Mouse (Mus musculus): ENCODE measurements at regions not wholly inside any gene's neighbourhood (a gene's known extent, or its start where the extent isn't known, plus 50 kb on each side); places are given as distances from the start of the nearest gene placed in this dataset.

DNA sequence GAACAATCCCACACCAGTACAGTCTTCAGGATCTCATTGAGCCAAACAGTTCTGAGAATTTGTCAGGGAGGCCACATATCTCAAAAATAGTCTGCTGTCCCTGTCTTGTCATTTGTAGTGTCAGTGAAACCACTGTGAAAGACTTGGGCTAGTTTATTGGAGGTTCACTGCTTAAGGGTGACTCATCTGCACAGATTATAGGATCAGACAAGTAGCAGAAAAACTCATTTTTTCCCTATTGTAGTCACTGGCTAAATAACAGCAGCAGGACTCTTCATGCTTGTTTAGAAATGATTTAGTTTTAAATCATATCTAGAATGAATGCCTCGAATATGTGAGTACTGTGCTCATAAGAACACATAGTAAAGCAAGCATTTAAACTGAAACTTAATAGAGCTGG lies 475.2 kb upstream of the Marcks start:
- WGBS: 78% methylated on average over 1 of the region's 1 CpGs
- Histone ChIP-seq H3K4me3 (ENCODE audit: insufficient read depth, low read depth, low read length) (no peak overlapping the region), H3K36me3 (ENCODE audit: control insufficient read depth, insufficient read depth, low read length) (no peaks in the 10 kb centered on the region), H3K4me1 (ENCODE audit: control insufficient read depth, insufficient read depth, low read length) (no peaks in the 10 kb centered on the region), H3K27ac (ENCODE audit: insufficient read depth, low read depth, low read length) (no peak overlapping the region), H3K27me3 (replicated peaks; ENCODE audit: control insufficient read depth, insufficient read depth, low read length) (no peaks in the 10 kb centered on the region)
- DNase-seq: no peak
- TF ChIP-seq CTCF (conservative IDR thresholded peaks at IDR 0.05; ENCODE audit: insufficient read depth, insufficient read length, low read depth, low read length) (no peak), POLR2A (IDR thresholded peaks at IDR 0.05; ENCODE audit: low read depth, low read length) (no peak)

DNA sequence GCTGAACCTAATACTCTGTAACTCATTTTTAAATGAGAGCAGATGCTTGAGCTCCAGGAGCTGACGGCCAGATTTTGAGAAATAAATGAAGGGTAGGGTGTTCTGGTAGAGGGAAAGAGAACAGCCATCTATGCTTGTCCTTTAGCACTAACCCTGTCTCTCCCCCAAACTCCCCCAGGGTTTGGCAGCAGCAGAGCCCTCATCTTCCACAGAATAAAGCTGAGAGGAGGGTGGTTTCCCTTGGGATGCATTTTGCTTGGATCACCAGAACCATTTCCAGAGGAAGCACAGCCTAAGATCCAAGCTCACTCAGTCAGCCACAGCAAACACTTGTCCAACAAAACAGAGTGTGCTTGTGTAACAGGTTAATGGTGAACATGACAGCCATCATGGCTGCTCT lies 464.8 kb upstream of the Marcks start:
- H3K36me3 ChIP-seq (ENCODE audit: control insufficient read depth, insufficient read depth, low read length): no peaks in the 10 kb centered on the region
- H3K4me3 ChIP-seq (ENCODE audit: insufficient read depth, low read depth, low read length): no peak overlapping the region
- H3K4me1 ChIP-seq (ENCODE audit: control insufficient read depth, insufficient read depth, low read length): no peaks in the 10 kb centered on the region
- WGBS: 74% methylated on average over 1 of the region's 1 CpGs
- TF ChIP-seq POLR2A (IDR thresholded peaks at IDR 0.05; ENCODE audit: low read depth, low read length) (no peak), CTCF (conservative IDR thresholded peaks at IDR 0.05; ENCODE audit: insufficient read depth, insufficient read length, low read depth, low read length) (no peak)
- peak; percentile 3 for DNase-seq
- no peaks in the 10 kb centered on the region for H3K27me3 ChIP-seq (replicated peaks; ENCODE audit: control insufficient read depth, insufficient read depth, low read length)
- H3K27ac ChIP-seq (ENCODE audit: insufficient read depth, low read depth, low read length): no peak overlapping the region

DNA sequence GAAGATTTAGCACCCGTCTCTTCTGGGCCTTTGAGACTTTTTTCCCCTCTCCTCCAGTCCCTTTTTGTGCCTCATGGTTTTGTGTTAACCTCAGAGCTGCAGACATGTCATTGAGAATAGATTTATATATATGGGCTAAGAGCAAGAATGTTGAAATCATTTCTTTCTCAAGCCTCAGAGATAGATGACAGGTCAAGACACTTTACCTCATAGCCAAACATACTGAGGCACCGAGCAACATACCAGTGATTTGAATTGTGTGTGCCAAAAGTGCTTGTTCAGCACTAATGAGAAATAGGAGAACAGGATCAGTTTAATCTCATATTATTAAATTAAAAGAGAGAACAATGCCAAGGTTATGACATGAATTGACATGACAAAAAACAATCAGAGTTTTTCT lies 464.2 kb upstream of the Marcks start:
- Histone ChIP-seq H3K4me1 (ENCODE audit: control insufficient read depth, insufficient read depth, low read length) (no peaks in the 10 kb centered on the region), H3K27ac (ENCODE audit: insufficient read depth, low read depth, low read length) (no peak overlapping the region), H3K4me3 (ENCODE audit: insufficient read depth, low read depth, low read length) (no peak overlapping the region), H3K36me3 (ENCODE audit: control insufficient read depth, insufficient read depth, low read length) (no peaks in the 10 kb centered on the region), H3K27me3 (replicated peaks; ENCODE audit: control insufficient read depth, insufficient read depth, low read length) (no peaks in the 10 kb centered on the region)
- 45% methylated on average over 2 of the region's 2 CpGs for WGBS
- peak; percentile 24 for DNase-seq
- TF ChIP-seq POLR2A (IDR thresholded peaks at IDR 0.05; ENCODE audit: low read depth, low read length): no peak
- no peak for TF ChIP-seq CTCF (conservative IDR thresholded peaks at IDR 0.05; ENCODE audit: insufficient read depth, insufficient read length, low read depth, low read length)

DNA sequence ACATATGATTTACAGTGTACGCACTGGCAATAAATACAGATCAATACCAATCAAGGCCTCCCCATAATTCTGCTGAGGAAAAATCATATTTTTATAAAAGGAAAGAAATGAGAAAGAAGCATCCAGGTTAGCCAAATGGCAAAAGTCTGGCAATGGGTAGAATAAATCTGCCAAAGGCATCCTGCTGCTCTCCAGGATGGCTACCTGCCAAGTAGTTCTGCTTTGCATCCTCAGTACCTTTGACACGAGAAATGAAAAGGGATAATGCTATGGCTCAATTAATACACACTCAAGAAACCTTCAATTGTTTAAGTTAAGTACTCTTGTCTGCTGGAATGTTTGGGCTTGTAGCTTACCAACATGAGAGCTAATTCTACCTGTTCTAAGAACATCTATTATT lies 451.2 kb upstream of the Marcks start:
- no peak for DNase-seq
- Histone ChIP-seq H3K36me3 (ENCODE audit: control insufficient read depth, insufficient read depth, low read length) (no peaks in the 10 kb centered on the region), H3K27me3 (replicated peaks; ENCODE audit: control insufficient read depth, insufficient read depth, low read length) (no peaks in the 10 kb centered on the region), H3K27ac (ENCODE audit: insufficient read depth, low read depth, low read length) (no peak overlapping the region), H3K4me3 (ENCODE audit: insufficient read depth, low read depth, low read length) (no peak overlapping the region), H3K4me1 (ENCODE audit: control insufficient read depth, insufficient read depth, low read length) (no peaks in the 10 kb centered on the region)
- WGBS: 59% methylated on average over 2 of the region's 2 CpGs
- no peak for TF ChIP-seq POLR2A (IDR thresholded peaks at IDR 0.05; ENCODE audit: low read depth, low read length)
- TF ChIP-seq CTCF (conservative IDR thresholded peaks at IDR 0.05; ENCODE audit: insufficient read depth, insufficient read length, low read depth, low read length): no peak

GRCm38 (mm10) chr10:37589009-37589408 lies 450.3 kb upstream of the Marcks start:
- Histone ChIP-seq H3K4me1 (ENCODE audit: control insufficient read depth, insufficient read depth, low read length) (no peaks in the 10 kb centered on the region), H3K36me3 (ENCODE audit: control insufficient read depth, insufficient read depth, low read length) (no peaks in the 10 kb centered on the region), H3K27ac (ENCODE audit: insufficient read depth, low read depth, low read length) (no peak overlapping the region), H3K27me3 (replicated peaks; ENCODE audit: control insufficient read depth, insufficient read depth, low read length) (no peaks in the 10 kb centered on the region), H3K4me3 (ENCODE audit: insufficient read depth, low read depth, low read length) (no peak overlapping the region)
- DNase-seq: no peak
- WGBS: 88% methylated on average over 1 of the region's 1 CpGs
- TF ChIP-seq POLR2A (IDR thresholded peaks at IDR 0.05; ENCODE audit: low read depth, low read length) (no peak), CTCF (conservative IDR thresholded peaks at IDR 0.05; ENCODE audit: insufficient read depth, insufficient read length, low read depth, low read length) (no peak)

DNA sequence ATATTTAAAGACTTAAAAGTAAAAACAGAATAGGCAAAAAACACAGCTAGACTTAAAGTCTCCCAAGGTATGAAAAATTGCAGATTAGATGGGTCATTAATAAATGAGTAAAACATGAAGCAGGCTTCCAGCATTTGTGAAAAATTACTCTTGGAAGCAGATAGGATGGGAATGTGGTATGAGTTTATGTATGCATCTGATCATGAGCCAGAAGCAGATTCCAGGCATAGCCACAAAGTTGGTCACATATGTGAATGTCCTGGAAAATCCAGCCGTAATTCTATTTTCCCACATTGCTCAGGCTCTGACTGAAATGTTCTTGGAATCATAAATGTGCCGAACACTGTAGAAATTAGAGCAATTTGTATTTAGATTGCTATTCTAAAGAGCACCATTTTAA lies 432.5 kb upstream of the Marcks start:
- Histone ChIP-seq H3K36me3 (ENCODE audit: control insufficient read depth, insufficient read depth, low read length) (no peaks in the 10 kb centered on the region), H3K27me3 (replicated peaks; ENCODE audit: control insufficient read depth, insufficient read depth, low read length) (no peaks in the 10 kb centered on the region), H3K4me3 (ENCODE audit: insufficient read depth, low read depth, low read length) (no peak overlapping the region), H3K4me1 (ENCODE audit: control insufficient read depth, insufficient read depth, low read length) (no peaks in the 10 kb centered on the region), H3K27ac (ENCODE audit: insufficient read depth, low read depth, low read length) (no peak overlapping the region)
- DNase-seq: no peak
- no peak for TF ChIP-seq CTCF (conservative IDR thresholded peaks at IDR 0.05; ENCODE audit: insufficient read depth, insufficient read length, low read depth, low read length)
- no peak for TF ChIP-seq POLR2A (IDR thresholded peaks at IDR 0.05; ENCODE audit: low read depth, low read length)
- WGBS: 89% methylated on average over 2 of the region's 2 CpGs

DNA sequence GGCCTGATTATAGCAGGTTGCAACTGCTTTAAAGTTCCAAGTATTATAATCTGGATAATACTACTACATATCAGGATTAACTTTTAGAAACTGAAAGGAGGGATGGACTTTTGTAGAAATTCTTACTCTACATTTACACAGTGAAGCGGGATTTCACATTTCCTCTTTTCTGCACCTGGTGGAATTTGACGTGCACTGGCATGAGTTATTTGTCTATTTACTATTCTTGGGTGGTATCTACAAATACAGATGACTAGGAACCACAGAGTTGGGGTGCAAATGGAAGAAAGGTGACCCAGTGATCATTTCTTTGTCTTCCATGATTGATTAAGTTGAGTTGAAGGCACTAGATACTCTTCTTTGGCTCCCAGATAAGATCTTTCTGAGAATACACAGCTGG lies 423.0 kb upstream of the Marcks start:
- Histone ChIP-seq H3K36me3 (ENCODE audit: control insufficient read depth, insufficient read depth, low read length) (no peaks in the 10 kb centered on the region), H3K27me3 (replicated peaks; ENCODE audit: control insufficient read depth, insufficient read depth, low read length) (no peaks in the 10 kb centered on the region), H3K27ac (ENCODE audit: insufficient read depth, low read depth, low read length) (no peak overlapping the region), H3K4me3 (ENCODE audit: insufficient read depth, low read depth, low read length) (no peak overlapping the region), H3K4me1 (ENCODE audit: control insufficient read depth, insufficient read depth, low read length) (no peaks in the 10 kb centered on the region)
- TF ChIP-seq CTCF (conservative IDR thresholded peaks at IDR 0.05; ENCODE audit: insufficient read depth, insufficient read length, low read depth, low read length) (no peak), POLR2A (IDR thresholded peaks at IDR 0.05; ENCODE audit: low read depth, low read length) (no peak)
- 95% methylated on average over 2 of the region's 2 CpGs for WGBS
- no peak for DNase-seq

DNA sequence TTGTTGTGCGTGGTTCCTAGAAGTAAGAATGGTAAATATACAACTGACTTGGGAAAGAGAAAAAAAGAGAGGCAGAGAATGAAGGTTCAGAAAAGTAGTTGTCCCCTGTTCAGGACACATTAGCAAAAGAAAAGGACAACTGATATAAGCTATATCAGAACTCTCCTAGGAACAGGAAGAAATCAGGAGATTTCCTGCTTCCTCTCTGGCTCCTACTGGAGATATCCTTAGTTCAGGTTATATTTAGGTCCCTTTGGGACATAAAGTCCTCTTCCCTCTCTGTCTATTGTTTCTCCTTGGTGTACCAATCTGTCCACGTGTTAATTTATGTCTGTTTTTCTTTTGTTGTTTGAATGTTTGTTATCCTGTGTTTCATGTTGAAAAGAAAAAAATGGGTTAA lies 410.7 kb upstream of the Marcks start:
- TF ChIP-seq CTCF (conservative IDR thresholded peaks at IDR 0.05; ENCODE audit: insufficient read depth, insufficient read length, low read depth, low read length) (no peak), POLR2A (IDR thresholded peaks at IDR 0.05; ENCODE audit: low read depth, low read length) (no peak)
- Histone ChIP-seq H3K36me3 (ENCODE audit: control insufficient read depth, insufficient read depth, low read length) (no peaks in the 10 kb centered on the region), H3K4me1 (ENCODE audit: control insufficient read depth, insufficient read depth, low read length) (no peaks in the 10 kb centered on the region), H3K4me3 (ENCODE audit: insufficient read depth, low read depth, low read length) (no peak overlapping the region), H3K27ac (ENCODE audit: insufficient read depth, low read depth, low read length) (no peak overlapping the region), H3K27me3 (replicated peaks; ENCODE audit: control insufficient read depth, insufficient read depth, low read length) (no peaks in the 10 kb centered on the region)
- 69% methylated on average over 2 of the region's 2 CpGs for WGBS
- peak; percentile 5 for DNase-seq

All from kidney, adult 2 months (tissue).